Mouse (Mus musculus) embryonic facial prominence, embryonic 10.5 days (tissue): Measurements from ENCODE around the gene Epb41l1. TPM values are rescaled to one million over a fixed set of nuclear protein-coding genes. Genes with fewer than 3 reads are reported as not detected.
"Not testable (repeated sequence)": the region's sequence is repeated elsewhere in the genome, so short reads cannot be mapped to it uniquely, and the experiment has no call there.

ENCODE experiments used
- DNase-seq: peaks from one replicate; pipeline ENCODE4 v3.0.0-alpha.2; 2017; ENCODE audit warnings: low spot score
- H3K27ac ChIP-seq: fragments of 300-500 bp; sonication (generic); replicated peaks from 2 replicates; pipeline ENCODE4 v1.5.1; 2016; ENCODE audit warnings: mild to moderate bottlenecking
- H3K27me3 ChIP-seq: fragments of 300-500 bp; sonication (generic); replicated peaks from 2 replicates; pipeline ENCODE4 v1.6.1; 2016; ENCODE audit warnings: low read depth, mild to moderate bottlenecking; ENCODE audit not compliant: poor library complexity, severe bottlenecking
- H3K36me3 ChIP-seq: fragments of 300-500 bp; sonication (generic); replicated peaks from 2 replicates; pipeline ENCODE4 v1.6.1; 2016; ENCODE audit warnings: mild to moderate bottlenecking, moderate library complexity
- H3K4me1 ChIP-seq: fragments of 300-500 bp; sonication (generic); 2 replicates; pipeline ENCODE4 v1.6.1; 2016
- H3K4me3 ChIP-seq: fragments of 300-500 bp; sonication (generic); 2 replicates; pipeline ENCODE4 v1.5.1; 2016; ENCODE audit warnings: mild to moderate bottlenecking, moderate library complexity
- H3K9me3 ChIP-seq: fragments of 300-500 bp; sonication (generic); 2 replicates; pipeline ENCODE4 v1.6.1; 2016; ENCODE audit warnings: mild to moderate bottlenecking
- WGBS: fragments of 180-500 bp; shearing (Covaris S2); methylation state at CpG from one replicate; pipeline ENCODE4 v1.1.7; 2016; 5-methylcytosine and 5-hydroxymethylcytosine counted together
- polyA plus RNA-seq: library from polyadenylated mRNA; unstranded; fragments of >200 nt; fragmentation: Nextera tagmentation; extraction: Ambion mirVana; gene quantifications from 2 replicates; pipeline ENCODE4 v1.2.1, GENCODE M21; 2016

Gene Epb41l1
- polyA plus RNA-seq: 1.2 and 1.6 TPM in 2 replicates

- peaks cover 86% of the 10 kb centered on the region for H3K27me3 ChIP-seq
- H3K4me1 ChIP-seq: peaks cover 27% of the 10 kb centered on the region
- no peaks in the 10 kb centered on the region for H3K9me3 ChIP-seq
- H3K4me3 ChIP-seq: peak within 1 kb of the TSS; percentile 78
- 1% methylated on average over 76 of the region's 76 CpGs for WGBS
- H3K27ac ChIP-seq: peak within 1 kb of the TSS; percentile 83
- no peaks in the 10 kb centered on the region for H3K36me3 ChIP-seq
- peak; percentile 80 for DNase-seq
Observed at GRCm38 (mm10) chr2:156420694-156421380, at the start of gene Epb41l1. TSS of gene Epb41l1 (plus strand) at chr2:156420909.

GRCm38 (mm10) chr2:156376956-156377355 lies 43.8 kb upstream of the Epb41l1 start:
- Histone ChIP-seq H3K27me3 (no peaks in the 10 kb centered on the region), H3K4me1 (0 out of 2 replicates have a peak, but pooled peaks cover 12% of the 10 kb centered on the region), H3K9me3 (no peaks in the 10 kb centered on the region), H3K36me3 (no peaks in the 10 kb centered on the region), H3K27ac (no peak overlapping the region), H3K4me3 (no peak overlapping the region)
- no peak for DNase-seq
- WGBS: 85% methylated on average over 7 of the region's 7 CpGs

GRCm38 (mm10) chr2:156379929-156380328 lies 40.8 kb upstream of the Epb41l1 start:
- Histone ChIP-seq H3K36me3 (no peaks in the 10 kb centered on the region), H3K9me3 (peaks cover 8% of the 10 kb centered on the region; the same call in 1 of the 2 replicates), H3K4me1 (0 out of 2 replicates have a peak, but pooled peaks cover 12% of the 10 kb centered on the region), H3K4me3 (no peak overlapping the region), H3K27ac (no peak overlapping the region), H3K27me3 (no peaks in the 10 kb centered on the region)
- 88% methylated on average over 10 of the region's 10 CpGs for WGBS
- no peak for DNase-seq

- Histone ChIP-seq H3K27ac (no peak overlapping the region), H3K9me3 (peaks cover 8% of the 10 kb centered on the region; the same call in 1 of the 2 replicates), H3K27me3 (no peaks in the 10 kb centered on the region), H3K36me3 (no peaks in the 10 kb centered on the region), H3K4me1 (0 out of 2 replicates have a peak, but pooled peaks cover 12% of the 10 kb centered on the region), H3K4me3 (no peak overlapping the region)
- peak; percentile 27 for DNase-seq
- 65% methylated on average over 4 of the region's 4 CpGs for WGBS
Observed at GRCm38 (mm10) chr2:156381350-156381749, 39.4 kb upstream of the Epb41l1 start.

- H3K4me1 ChIP-seq, H3K36me3 ChIP-seq, H3K9me3 ChIP-seq, H3K27me3 ChIP-seq: not testable (repeated sequence)
- whole genome bisulfite sequencing: 0% methylated on average over 25 of the region's 63 CpGs
- Histone ChIP-seq H3K27ac (peak overlapping the region; percentile 85), H3K4me3 (peak overlapping the region; percentile 55)
- DNase-seq: peak; percentile 87
Observed at GRCm38 (mm10) chr2:156392461-156393154, 28.1 kb upstream of the Epb41l1 start.

- Histone ChIP-seq H3K9me3 (no peaks in the 10 kb centered on the region), H3K27ac (peak overlapping the region; percentile 85), H3K4me3 (peak overlapping the region; percentile 55), H3K4me1 (peaks cover 7% of the 10 kb centered on the region), H3K27me3 (no peaks in the 10 kb centered on the region), H3K36me3 (no peaks in the 10 kb centered on the region)
- 69% methylated on average over 5 of the region's 5 CpGs for WGBS
- DNase-seq: peak; percentile 26
Observed at GRCm38 (mm10) chr2:156393155-156393828, 27.4 kb upstream of the Epb41l1 start.

GRCm38 (mm10) chr2:156394282-156394681 lies 26.4 kb upstream of the Epb41l1 start:
- DNase-seq: no peak
- H3K27me3 ChIP-seq: no peaks in the 10 kb centered on the region
- H3K36me3 ChIP-seq: no peaks in the 10 kb centered on the region
- 91% methylated on average over 4 of the region's 4 CpGs for WGBS
- peaks cover 7% of the 10 kb centered on the region for H3K4me1 ChIP-seq
- H3K9me3 ChIP-seq: no peaks in the 10 kb centered on the region
- no peak overlapping the region for H3K27ac ChIP-seq
- H3K4me3 ChIP-seq: no peak overlapping the region

GRCm38 (mm10) chr2:156396096-156396495 lies 24.6 kb upstream of the Epb41l1 start:
- H3K9me3 ChIP-seq: no peaks in the 10 kb centered on the region
- WGBS: 86% methylated on average over 2 of the region's 2 CpGs
- peaks cover 11% of the 10 kb centered on the region for H3K4me1 ChIP-seq
- no peak overlapping the region for H3K4me3 ChIP-seq
- no peak for DNase-seq
- H3K27ac ChIP-seq: no peak overlapping the region
- no peaks in the 10 kb centered on the region for H3K36me3 ChIP-seq
- H3K27me3 ChIP-seq: no peaks in the 10 kb centered on the region

GRCm38 (mm10) chr2:156397988-156398387 lies 22.7 kb upstream of the Epb41l1 start:
- Histone ChIP-seq H3K9me3 (no peaks in the 10 kb centered on the region), H3K4me3 (no peak overlapping the region), H3K36me3 (no peaks in the 10 kb centered on the region), H3K27ac (no peak overlapping the region), H3K27me3 (no peaks in the 10 kb centered on the region), H3K4me1 (peaks cover 18% of the 10 kb centered on the region)
- DNase-seq: no peak
- WGBS: 94% methylated on average over 7 of the region's 7 CpGs

GRCm38 (mm10) chr2:156399485-156399884 lies 21.2 kb upstream of the Epb41l1 start:
- Histone ChIP-seq H3K27me3 (no peaks in the 10 kb centered on the region), H3K36me3 (no peaks in the 10 kb centered on the region), H3K27ac (no peak overlapping the region), H3K9me3 (no peaks in the 10 kb centered on the region), H3K4me1 (peaks cover 14% of the 10 kb centered on the region), H3K4me3 (no peak overlapping the region)
- 89% methylated on average over 1 of the region's 1 CpGs for WGBS
- no peak for DNase-seq

GRCm38 (mm10) chr2:156401331-156401730 lies 19.4 kb upstream of the Epb41l1 start:
- H3K27ac ChIP-seq: peak overlapping the region; percentile 76
- DNase-seq: peak; percentile 83
- H3K4me1 ChIP-seq: peaks cover 15% of the 10 kb centered on the region
- peak overlapping the region; percentile 46 for H3K4me3 ChIP-seq
- H3K36me3 ChIP-seq: no peaks in the 10 kb centered on the region
- no peaks in the 10 kb centered on the region for H3K27me3 ChIP-seq
- WGBS: 3% methylated on average over 9 of the region's 9 CpGs
- no peaks in the 10 kb centered on the region for H3K9me3 ChIP-seq

- DNase-seq: no peak
- no peak overlapping the region for H3K27ac ChIP-seq
- no peak overlapping the region for H3K4me3 ChIP-seq
- 91% methylated on average over 3 of the region's 3 CpGs for WGBS
- peaks cover 22% of the 10 kb centered on the region for H3K4me1 ChIP-seq
- no peaks in the 10 kb centered on the region for H3K9me3 ChIP-seq
- no peaks in the 10 kb centered on the region for H3K27me3 ChIP-seq
- no peaks in the 10 kb centered on the region for H3K36me3 ChIP-seq
Observed at GRCm38 (mm10) chr2:156402036-156402435, 18.7 kb upstream of the Epb41l1 start.
